Mouse (Mus musculus) kidney, postnatal 0 days (tissue): ENCODE data around the gene Fam129b. TPM values are rescaled to one million over a fixed set of nuclear protein-coding genes. Genes with fewer than 3 reads are reported as not detected.
A peak's percentile ranks its signal among the peaks of the same experiment; 100 is the strongest.

Experiments
- ATAC-seq: fragments of 200-750 bp; cut with Nextera tagmentation; replicated peaks from 2 replicates; pipeline ENCODE4 v1.8.0; 2017; ENCODE audit warnings: low read depth, moderate number of reproducible peaks, moderate TSS enrichment, moderate library complexity; ENCODE audit not compliant: low FRiP score
- DNase-seq: peaks from one replicate; pipeline ENCODE4 v3.0.0-alpha.2; 2016; ENCODE audit warnings: low spot score
- H3K27ac ChIP-seq: fragments of 300-500 bp; sonication (generic); 2 replicates; pipeline ENCODE4 v1.5.1; 2014; ENCODE audit warnings: mild to moderate bottlenecking
- H3K27me3 ChIP-seq: fragments of 300-500 bp; sonication (generic); 2 replicates; pipeline ENCODE4 v1.6.1; 2014; ENCODE audit warnings: low read length, mixed read lengths; ENCODE audit not compliant: insufficient read depth
- H3K36me3 ChIP-seq: fragments of 300-500 bp; sonication (generic); 2 replicates; pipeline ENCODE4 v1.6.1; 2014; ENCODE audit warnings: low read length, mixed read lengths; ENCODE audit not compliant: insufficient read depth
- H3K4me1 ChIP-seq: fragments of 300-500 bp; sonication (generic); replicated peaks from 2 replicates; pipeline ENCODE4 v1.6.1; 2014; ENCODE audit warnings: antibody characterized with exemption, low read length, mixed read lengths; ENCODE audit not compliant: insufficient read depth
- H3K4me2 ChIP-seq: fragments of 300-500 bp; sonication (generic); 2 replicates; pipeline ENCODE4 v1.6.1; 2014; ENCODE audit warnings: mild to moderate bottlenecking, low read length, moderate library complexity, mixed read lengths
- H3K4me3 ChIP-seq: fragments of 300-500 bp; sonication (generic); replicated peaks from 2 replicates; pipeline ENCODE4 v1.5.1; 2014; ENCODE audit warnings: low read depth, low read length
- H3K9ac ChIP-seq: fragments of 300-500 bp; sonication (generic); 2 replicates; pipeline ENCODE4 v1.6.1; 2014; ENCODE audit warnings: low read depth, low read length
- H3K9me3 ChIP-seq: fragments of 300-500 bp; sonication (generic); replicated peaks from 2 replicates; pipeline ENCODE4 v1.6.1; 2016; ENCODE audit warnings: low read length, inconsistent platforms, mixed read lengths
- CTCF ChIP-seq: IDR thresholded peaks from 2 replicates; pipeline ENCODE4 v1.5.1; 2016; ENCODE audit warnings: antibody characterized with exemption, low read depth, mild to moderate bottlenecking, moderate library complexity
- WGBS: fragments of 180-500 bp; shearing (Covaris S2); extraction: QIAGEN DNeasy Blood & Tissue Kit; methylation state at CpG from one replicate; pipeline ENCODE4 v1.1.7; 2014; 5-methylcytosine and 5-hydroxymethylcytosine counted together
- polyA plus RNA-seq: library from polyadenylated mRNA; unstranded; fragments of >200 nt; fragmentation: Nextera tagmentation; extraction: Ambion mirVana; gene quantifications from 2 replicates; pipeline ENCODE4 v1.2.1, GENCODE M21; 2015

The Fam129b gene
- polyA plus RNA-seq, 1 experiment from 2014 or later, result 42.2 TPM

DNA sequence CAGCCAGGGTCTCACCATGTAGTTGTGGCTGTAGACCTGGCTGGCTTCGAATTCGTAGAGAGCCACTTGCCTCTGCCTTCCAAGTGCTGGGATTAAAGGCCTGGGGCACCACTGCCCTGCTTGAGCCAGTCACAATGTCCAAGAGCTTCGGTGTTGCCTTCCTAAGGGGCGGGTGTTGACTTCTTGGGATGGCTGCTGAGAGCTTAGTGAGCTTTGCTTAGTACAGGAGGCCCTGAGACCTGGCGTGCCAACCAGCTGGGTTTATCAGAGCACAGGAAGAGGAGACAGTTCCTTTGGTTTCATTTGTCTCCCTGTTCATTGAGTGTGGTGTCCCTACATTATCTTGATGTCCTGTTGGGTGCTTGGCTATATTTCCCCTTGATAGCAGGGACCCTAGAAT is 1.4 kb downstream of the Fam129b start:
- Histone ChIP-seq H3K9me3 (no peaks in the 10 kb centered on the region), H3K4me3 (peak overlapping the region; percentile 73), H3K4me1 (peaks cover 57% of the 10 kb centered on the region), H3K27ac (peak overlapping the region; percentile 91), H3K27me3 (no peaks in the 10 kb centered on the region), H3K36me3 (no peaks in the 10 kb centered on the region), H3K4me2 (peak overlapping the region; percentile 91), H3K9ac (peak overlapping the region; percentile 75)
- ATAC-seq (no peak), DNase-seq (no peak)
- no peak for TF ChIP-seq CTCF
- 42% methylated on average over 5 of the region's 5 CpGs for WGBS

DNA sequence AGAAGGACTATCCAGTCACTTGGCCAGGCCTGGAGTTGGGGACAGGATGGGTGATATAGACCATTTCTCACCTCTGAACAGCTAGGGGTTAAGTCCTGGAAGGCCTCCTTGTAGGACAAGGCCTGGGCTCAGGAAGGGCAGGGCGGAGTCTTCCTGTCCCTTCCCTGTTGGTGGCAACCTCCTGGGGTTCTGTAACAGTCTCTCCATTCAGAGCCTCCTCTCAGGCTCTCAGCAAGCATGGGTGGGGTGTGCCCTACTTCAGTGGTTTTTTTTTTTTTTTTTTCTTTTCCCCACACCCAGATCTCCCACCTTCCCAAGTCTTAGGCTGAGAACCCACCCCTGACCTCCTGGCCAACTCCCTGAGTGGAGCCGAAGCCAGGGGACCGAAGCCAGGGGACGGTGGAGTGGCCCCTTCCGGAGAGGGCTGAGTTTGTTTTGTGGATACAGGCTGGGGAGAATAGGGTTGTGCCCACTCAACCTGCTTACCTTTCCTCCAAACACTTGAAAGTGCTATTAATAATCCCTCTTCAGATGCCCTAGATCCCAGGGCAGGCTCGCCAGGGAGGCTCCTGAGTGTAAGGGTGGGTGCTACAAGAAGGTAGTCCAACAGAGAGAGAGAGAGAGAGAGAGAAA is 2.0 kb downstream of the Fam129b start:
- no peak for TF ChIP-seq CTCF
- Histone ChIP-seq H3K4me2 (peak overlapping the region; percentile 91), H3K4me1 (peaks cover 61% of the 10 kb centered on the region), H3K9me3 (no peaks in the 10 kb centered on the region), H3K27me3 (no peaks in the 10 kb centered on the region), H3K27ac (peak overlapping the region; percentile 91), H3K4me3 (peak overlapping the region; percentile 73), H3K9ac (peak overlapping the region; percentile 75; the same call in 1 of the 2 replicates), H3K36me3 (no peaks in the 10 kb centered on the region)
- WGBS, result 58% methylated on average over 6 of the region's 6 CpGs
- no peak for DNase-seq
- ATAC-seq, result no peak

DNA sequence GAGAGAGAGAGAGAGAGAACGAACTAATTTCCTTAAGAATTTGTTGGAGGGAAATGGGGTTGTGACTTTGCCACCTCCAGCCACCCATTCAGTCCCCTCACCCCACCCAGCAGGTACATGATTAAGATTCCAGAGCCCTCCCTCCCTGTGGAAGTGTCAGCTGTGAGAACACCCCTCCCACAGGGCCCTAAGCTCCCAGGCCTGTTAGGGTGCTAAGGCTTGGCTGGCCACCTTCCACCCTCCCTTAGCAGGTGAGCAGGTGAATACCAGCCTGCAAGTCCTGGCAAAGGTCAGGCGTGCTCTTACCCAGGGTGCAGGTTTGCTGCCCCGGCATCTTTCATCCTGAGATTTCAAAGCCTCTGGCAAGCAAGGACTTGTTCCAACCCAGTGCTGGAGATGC is 2.5 kb downstream of the Fam129b start:
- H3K9ac ChIP-seq, result peak overlapping the region; percentile 75; the same call in 1 of the 2 replicates
- no peak for ATAC-seq
- DNase-seq, result no peak
- peak overlapping the region; percentile 91 for H3K27ac ChIP-seq
- H3K4me2 ChIP-seq, result peak overlapping the region; percentile 91
- H3K4me1 ChIP-seq, result peaks cover 63% of the 10 kb centered on the region
- 41% methylated on average over 3 of the region's 3 CpGs for WGBS
- no peak overlapping the region; the same call in 1 of the 2 replicates for H3K4me3 ChIP-seq
- no peaks in the 10 kb centered on the region for H3K36me3 ChIP-seq
- H3K9me3 ChIP-seq, result no peaks in the 10 kb centered on the region
- H3K27me3 ChIP-seq, result no peaks in the 10 kb centered on the region
- TF ChIP-seq CTCF, result no peak

DNA sequence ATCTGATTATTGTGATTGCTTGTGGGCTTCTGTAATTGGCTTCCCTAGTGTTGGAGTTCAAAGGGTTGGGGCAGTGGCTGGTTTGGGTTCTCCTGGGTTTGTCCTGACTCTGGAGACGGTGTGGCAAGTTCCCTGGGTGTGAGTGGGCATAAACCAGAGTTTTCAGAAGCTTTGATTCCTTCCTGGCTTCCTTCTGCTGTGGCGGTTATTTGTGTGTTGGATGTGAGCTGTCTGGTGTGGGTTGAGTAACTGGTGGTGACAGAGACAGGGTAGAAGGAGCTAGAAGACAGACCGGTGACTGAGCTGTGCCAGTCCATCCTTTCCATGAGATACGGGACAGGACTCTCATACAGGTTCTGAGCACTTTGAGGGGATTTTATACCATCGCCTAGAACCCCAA is 3.7 kb downstream of the Fam129b start:
- Histone ChIP-seq H3K4me2 (no peak overlapping the region), H3K9ac (no peak overlapping the region), H3K27ac (no peak overlapping the region), H3K4me1 (peaks cover 62% of the 10 kb centered on the region), H3K36me3 (no peaks in the 10 kb centered on the region), H3K4me3 (no peak overlapping the region), H3K27me3 (no peaks in the 10 kb centered on the region), H3K9me3 (no peaks in the 10 kb centered on the region)
- no peak for DNase-seq
- ATAC-seq, result no peak
- 87% methylated on average over 5 of the region's 5 CpGs for WGBS
- no peak for TF ChIP-seq CTCF

DNA sequence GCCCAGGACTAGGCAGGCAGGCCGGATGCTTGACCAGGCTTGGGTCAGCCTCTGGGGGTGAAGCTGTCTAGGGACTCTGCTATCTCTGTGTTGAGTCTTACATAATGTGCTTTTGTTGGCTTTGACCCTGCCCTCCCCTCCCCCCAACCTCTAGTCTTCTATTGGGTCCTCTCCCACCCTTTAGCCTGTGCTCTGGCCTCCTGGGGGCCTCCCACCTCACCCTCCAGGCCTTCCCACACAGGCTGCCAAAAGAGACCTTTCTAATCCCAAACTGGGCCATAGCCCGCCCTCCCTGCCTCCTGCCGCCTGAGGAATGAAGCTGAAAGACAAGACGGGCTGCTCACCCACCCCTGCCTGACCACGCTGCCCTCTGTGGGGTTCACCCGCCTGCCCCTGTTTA is 5.1 kb downstream of the Fam129b start:
- Histone ChIP-seq H3K4me3 (no peak overlapping the region), H3K4me2 (no peak overlapping the region), H3K27me3 (no peaks in the 10 kb centered on the region), H3K27ac (peak overlapping the region; percentile 75), H3K4me1 (peaks cover 64% of the 10 kb centered on the region), H3K9me3 (no peaks in the 10 kb centered on the region), H3K9ac (peak overlapping the region; percentile 10; the same call in 1 of the 2 replicates), H3K36me3 (no peaks in the 10 kb centered on the region)
- no peak for TF ChIP-seq CTCF
- ATAC-seq, result no peak
- 29% methylated on average over 6 of the region's 6 CpGs for WGBS
- DNase-seq, result no peak

DNA sequence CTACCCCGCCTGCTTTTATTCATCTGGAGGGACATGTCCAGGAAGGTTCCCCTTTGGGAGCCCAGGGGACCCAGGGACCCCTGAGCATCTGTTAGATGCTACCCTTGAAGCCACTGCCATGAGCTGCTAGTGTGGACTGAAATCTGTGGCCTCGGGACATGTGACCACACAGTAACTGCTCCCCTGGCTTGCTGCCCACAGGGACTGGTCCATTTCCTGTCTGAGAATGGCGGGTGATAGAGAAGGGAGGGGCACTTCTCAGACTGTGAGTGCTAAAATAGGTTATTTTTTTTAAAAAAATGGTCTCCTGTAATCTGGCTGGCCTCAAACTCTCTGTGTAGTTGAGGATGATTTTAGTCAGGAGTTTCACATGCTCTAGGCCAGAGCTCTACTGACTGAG is 5.8 kb downstream of the Fam129b start:
- Histone ChIP-seq H3K4me1 (peaks cover 64% of the 10 kb centered on the region), H3K9ac (0 out of 2 replicates have a peak overlapping the region, but pooled peaks have one; percentile 10), H3K9me3 (no peaks in the 10 kb centered on the region), H3K27me3 (no peaks in the 10 kb centered on the region), H3K4me2 (no peak overlapping the region), H3K27ac (peak overlapping the region; percentile 75), H3K4me3 (no peak overlapping the region), H3K36me3 (no peaks in the 10 kb centered on the region)
- no peak for TF ChIP-seq CTCF
- peak; percentile 86 for DNase-seq
- 0 out of 2 replicates have a peak, but pooled peaks have one; percentile 9 for ATAC-seq
- WGBS, result 27% methylated on average over 3 of the region's 3 CpGs
